Mouse (Mus musculus) neural tube, embryonic 12.5 days (tissue): ENCODE results near the gene Cdt1. TPM values are rescaled to one million over a fixed set of nuclear protein-coding genes. Genes with fewer than 3 reads are reported as not detected.
A peak's percentile ranks its signal among the peaks of the same experiment; 100 is the strongest.

Experiments used
- ATAC-seq: fragments of 200-750 bp; cut with Nextera tagmentation; 2 replicates; pipeline ENCODE4 v1.8.0; 2017; ENCODE audit warnings: low read depth, mild to moderate bottlenecking, moderate TSS enrichment, moderate library complexity; ENCODE audit not compliant: low FRiP score
- H3K27ac ChIP-seq: fragments of 300-500 bp; sonication (generic); 2 replicates; pipeline ENCODE4 v1.5.1; 2016
- H3K27me3 ChIP-seq: fragments of 300-500 bp; sonication (generic); replicated peaks from 2 replicates; pipeline ENCODE4 v1.6.1; 2016; ENCODE audit warnings: mild to moderate bottlenecking
- H3K36me3 ChIP-seq: fragments of 300-500 bp; sonication (generic); 2 replicates; pipeline ENCODE4 v1.6.1; 2016; ENCODE audit warnings: mild to moderate bottlenecking
- H3K4me1 ChIP-seq: fragments of 300-500 bp; sonication (generic); 2 replicates; pipeline ENCODE4 v1.6.1; 2016
- H3K4me2 ChIP-seq: fragments of 300-500 bp; sonication (generic); replicated peaks from 2 replicates; pipeline ENCODE4 v1.6.1; 2016; ENCODE audit warnings: mild to moderate bottlenecking
- H3K4me3 ChIP-seq: fragments of 300-500 bp; sonication (generic); 2 replicates; pipeline ENCODE4 v1.5.1; 2016
- H3K9ac ChIP-seq: fragments of 300-500 bp; sonication (generic); 2 replicates; pipeline ENCODE4 v1.6.1; 2016; ENCODE audit warnings: mild to moderate bottlenecking
- H3K9me3 ChIP-seq: fragments of 300-500 bp; sonication (generic); 2 replicates; pipeline ENCODE4 v1.6.1; 2016; ENCODE audit warnings: mild to moderate bottlenecking
- WGBS: fragments of 180-500 bp; shearing (Covaris S2); methylation state at CpG from one replicate; pipeline ENCODE4 v1.1.7; 2016; 5-methylcytosine and 5-hydroxymethylcytosine counted together
- polyA plus RNA-seq: library from polyadenylated mRNA; unstranded; fragments of >200 nt; fragmentation: Nextera tagmentation; extraction: Ambion mirVana; gene quantifications from 2 replicates; pipeline ENCODE4 v1.2.1, GENCODE M21; 2016

The Cdt1 gene
- polyA plus RNA-seq, result 22.8 and 25.9 TPM in 2 replicates

GRCm38 (mm10) chr8:122567361-122568108 is at the start of gene Cdt1:
Gene Cdt1, plus strand, starts transcription at chr8:122568015.
- WGBS, result under 1% methylated on average over 62 of the region's 62 CpGs
- Histone ChIP-seq H3K9me3 (no peaks in the 10 kb centered on the region), H3K27ac (peak within 1 kb of the TSS; percentile 75), H3K36me3 (peaks cover 33% of the 10 kb centered on the region), H3K4me3 (peak within 1 kb of the TSS; percentile 73), H3K4me1 (peaks cover 29% of the 10 kb centered on the region), H3K9ac (peak within 1 kb of the TSS; percentile 80), H3K4me2 (peak within 1 kb of the TSS; percentile 83), H3K27me3 (no peaks in the 10 kb centered on the region)
- ATAC-seq, result peak; percentile 94

GRCm38 (mm10) chr8:122520611-122521010 is 47.2 kb upstream of the Cdt1 start:
- H3K9me3 ChIP-seq, result no peaks in the 10 kb centered on the region
- H3K36me3 ChIP-seq, result no peaks in the 10 kb centered on the region
- H3K27ac ChIP-seq, result no peak overlapping the region
- 80% methylated on average over 11 of the region's 11 CpGs for WGBS
- peaks cover 41% of the 10 kb centered on the region for H3K4me1 ChIP-seq
- H3K27me3 ChIP-seq, result no peaks in the 10 kb centered on the region
- no peak for ATAC-seq
- no peak overlapping the region for H3K4me3 ChIP-seq
- no peak overlapping the region for H3K9ac ChIP-seq
- H3K4me2 ChIP-seq, result no peak overlapping the region

- peaks cover 41% of the 10 kb centered on the region for H3K4me1 ChIP-seq
- no peak overlapping the region for H3K4me3 ChIP-seq
- H3K27me3 ChIP-seq, result no peaks in the 10 kb centered on the region
- H3K36me3 ChIP-seq, result no peaks in the 10 kb centered on the region
- H3K27ac ChIP-seq, result peak overlapping the region; percentile 50; the same call in 1 of the 2 replicates
- WGBS, result 56% methylated on average over 14 of the region's 14 CpGs
- H3K4me2 ChIP-seq, result peak overlapping the region; percentile 46
- no peaks in the 10 kb centered on the region for H3K9me3 ChIP-seq
- no peak for ATAC-seq
- H3K9ac ChIP-seq, result 0 out of 2 replicates have a peak overlapping the region, but pooled peaks have one; percentile 9
These were observed 44.8 kb upstream of the Cdt1 start for GRCm38 (mm10) chr8:122522796-122523651.

- Histone ChIP-seq H3K4me1 (peaks cover 39% of the 10 kb centered on the region), H3K4me2 (peak overlapping the region; percentile 46), H3K9ac (no peak overlapping the region), H3K4me3 (no peak overlapping the region), H3K9me3 (no peaks in the 10 kb centered on the region), H3K27ac (peak overlapping the region; percentile 50; the same call in 1 of the 2 replicates), H3K27me3 (no peaks in the 10 kb centered on the region), H3K36me3 (no peaks in the 10 kb centered on the region)
- ATAC-seq, result peak; percentile 66
- WGBS, result 17% methylated on average over 23 of the region's 23 CpGs
These were observed 44.0 kb upstream of the Cdt1 start for GRCm38 (mm10) chr8:122523652-122524360.

- Histone ChIP-seq H3K36me3 (no peaks in the 10 kb centered on the region), H3K4me1 (peaks cover 39% of the 10 kb centered on the region), H3K4me2 (peak overlapping the region; percentile 46), H3K4me3 (no peak overlapping the region), H3K9ac (no peak overlapping the region), H3K27me3 (no peaks in the 10 kb centered on the region), H3K9me3 (no peaks in the 10 kb centered on the region), H3K27ac (no peak overlapping the region)
- 81% methylated on average over 6 of the region's 6 CpGs for WGBS
- ATAC-seq, result no peak
These were observed 43.3 kb upstream of the Cdt1 start for GRCm38 (mm10) chr8:122524506-122524905.

GRCm38 (mm10) chr8:122525004-122525403 is 42.8 kb upstream of the Cdt1 start:
- H3K9ac ChIP-seq, result no peak overlapping the region
- ATAC-seq, result no peak
- H3K4me2 ChIP-seq, result no peak overlapping the region
- no peaks in the 10 kb centered on the region for H3K9me3 ChIP-seq
- WGBS, result 82% methylated on average over 6 of the region's 6 CpGs
- no peak overlapping the region for H3K4me3 ChIP-seq
- no peaks in the 10 kb centered on the region for H3K27me3 ChIP-seq
- peaks cover 39% of the 10 kb centered on the region for H3K4me1 ChIP-seq
- H3K36me3 ChIP-seq, result no peaks in the 10 kb centered on the region
- no peak overlapping the region for H3K27ac ChIP-seq

- Histone ChIP-seq H3K36me3 (no peaks in the 10 kb centered on the region), H3K4me1 (peaks cover 39% of the 10 kb centered on the region), H3K27me3 (no peaks in the 10 kb centered on the region), H3K9ac (no peak overlapping the region), H3K4me2 (no peak overlapping the region), H3K9me3 (no peaks in the 10 kb centered on the region), H3K27ac (no peak overlapping the region), H3K4me3 (no peak overlapping the region)
- no peak for ATAC-seq
- WGBS, result 80% methylated on average over 3 of the region's 3 CpGs
These were observed 41.7 kb upstream of the Cdt1 start for GRCm38 (mm10) chr8:122526084-122526483.

- Histone ChIP-seq H3K4me1 (peaks cover 39% of the 10 kb centered on the region), H3K9me3 (no peaks in the 10 kb centered on the region), H3K4me3 (no peak overlapping the region), H3K36me3 (no peaks in the 10 kb centered on the region), H3K9ac (no peak overlapping the region), H3K4me2 (no peak overlapping the region), H3K27ac (no peak overlapping the region), H3K27me3 (no peaks in the 10 kb centered on the region)
- WGBS, result 75% methylated on average over 7 of the region's 7 CpGs
- no peak for ATAC-seq
These were observed 41.2 kb upstream of the Cdt1 start for GRCm38 (mm10) chr8:122526526-122527170.

GRCm38 (mm10) chr8:122527937-122528336 is 39.9 kb upstream of the Cdt1 start:
- Histone ChIP-seq H3K27ac (no peak overlapping the region), H3K9me3 (no peaks in the 10 kb centered on the region), H3K27me3 (no peaks in the 10 kb centered on the region), H3K36me3 (no peaks in the 10 kb centered on the region), H3K4me2 (no peak overlapping the region), H3K9ac (no peak overlapping the region), H3K4me3 (no peak overlapping the region), H3K4me1 (peaks cover 36% of the 10 kb centered on the region)
- ATAC-seq, result no peak
- 93% methylated on average over 3 of the region's 3 CpGs for WGBS

GRCm38 (mm10) chr8:122529159-122529558 is 38.7 kb upstream of the Cdt1 start:
- no peaks in the 10 kb centered on the region for H3K36me3 ChIP-seq
- H3K9me3 ChIP-seq, result no peaks in the 10 kb centered on the region
- no peak for ATAC-seq
- H3K4me1 ChIP-seq, result peaks cover 24% of the 10 kb centered on the region
- no peak overlapping the region for H3K9ac ChIP-seq
- no peaks in the 10 kb centered on the region for H3K27me3 ChIP-seq
- no peak overlapping the region for H3K4me2 ChIP-seq
- H3K27ac ChIP-seq, result no peak overlapping the region
- no peak overlapping the region for H3K4me3 ChIP-seq
- WGBS, result 91% methylated on average over 4 of the region's 4 CpGs

- WGBS, result 88% methylated on average over 8 of the region's 8 CpGs
- H3K4me1 ChIP-seq, result peaks cover 6% of the 10 kb centered on the region; the same call in 1 of the 2 replicates
- H3K4me3 ChIP-seq, result no peak overlapping the region
- H3K36me3 ChIP-seq, result no peaks in the 10 kb centered on the region
- H3K27ac ChIP-seq, result no peak overlapping the region
- H3K9ac ChIP-seq, result no peak overlapping the region
- no peak overlapping the region for H3K4me2 ChIP-seq
- ATAC-seq, result no peak
- no peaks in the 10 kb centered on the region for H3K27me3 ChIP-seq
- no peaks in the 10 kb centered on the region for H3K9me3 ChIP-seq
These were observed 36.5 kb upstream of the Cdt1 start for GRCm38 (mm10) chr8:122531312-122531711.
